Mouse (Mus musculus): ENCODE results near the gene Prorsd1. TPM values are rescaled to one million over a fixed set of nuclear protein-coding genes. Genes with fewer than 3 reads are reported as not detected.
"Not testable (repeated sequence)": the region's sequence is repeated elsewhere in the genome, so short reads cannot be mapped to it uniquely, and the experiment has no call there.

The Prorsd1 gene
- 10 to 100 TPM; 18.8 to 20.3 TPM for total RNA-seq (2021)
- long read RNA-seq, experiment 1, transcript Prorsd1-202 (3 exons, 2,126 nt): minor isoform, 7 of 46 reads
- long read RNA-seq, experiment 1, transcript Prorsd1-201 (2 exons, 918 nt): major isoform, 35 of 46 reads
- long read RNA-seq, experiment 1, partial matches to known transcripts: 0 of 46 reads
- long read RNA-seq, experiment 1, other reads (novel, unspliced or antisense): 4 of 46 reads
- long read RNA-seq, experiment 2, transcript Prorsd1-201 (2 exons, 918 nt): major isoform, 43 of 49 reads
- long read RNA-seq, experiment 2, transcript Prorsd1-202 (3 exons, 2,126 nt): minor isoform, 5 of 49 reads
- long read RNA-seq, experiment 2, partial matches to known transcripts: 0 of 49 reads
- long read RNA-seq, experiment 2, other reads (novel, unspliced or antisense): 1 of 49 reads

DNA sequence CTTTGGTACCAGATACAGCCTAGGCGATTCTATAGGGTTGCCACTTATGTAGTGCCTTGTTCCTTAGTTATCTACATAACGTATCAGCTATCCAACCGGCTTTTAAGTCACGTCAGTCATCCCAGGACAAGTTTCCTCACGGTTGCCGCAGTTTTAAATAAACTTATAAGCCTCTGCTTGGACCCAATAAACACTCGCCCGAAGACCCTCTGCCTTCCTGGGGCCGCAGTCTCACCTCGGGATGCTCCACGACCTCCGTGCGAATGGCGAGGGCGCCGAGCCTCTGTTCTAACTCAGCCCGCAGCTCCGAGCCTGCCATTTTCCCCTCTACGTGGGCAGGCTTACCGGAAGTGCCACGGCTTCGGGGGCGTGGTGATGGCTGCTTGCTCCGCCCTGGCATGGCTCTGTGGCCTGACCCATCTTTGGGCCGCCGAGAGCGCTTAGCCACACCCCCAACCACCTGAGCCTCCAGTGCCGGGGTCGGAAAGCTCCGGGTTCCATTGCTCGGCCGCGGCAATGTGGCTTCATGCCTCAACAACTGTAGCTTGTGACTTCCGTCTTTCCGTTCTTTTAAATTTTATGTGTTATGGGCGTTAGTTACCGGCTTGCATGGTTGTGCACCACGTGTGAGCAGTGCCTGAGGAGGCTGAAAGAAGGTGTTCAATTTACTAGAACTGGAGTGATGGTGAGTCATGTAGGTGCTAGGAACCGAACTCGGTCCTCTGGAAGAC, at the start of gene Prorsd1:
Gene Prorsd1, minus strand, starts transcription at position 352 of the 731 bp plus-strand sequence.
- intact Hi-C loops (cut with DNase I): loop anchor here (5.0 to 10.0 kb wide), 2 partner anchors 143 to 270 kb away; partner anchors contain the start of genes Ccdc88a and Cfap36
- peak; percentile 82 to 87 for DNase-seq

DNA sequence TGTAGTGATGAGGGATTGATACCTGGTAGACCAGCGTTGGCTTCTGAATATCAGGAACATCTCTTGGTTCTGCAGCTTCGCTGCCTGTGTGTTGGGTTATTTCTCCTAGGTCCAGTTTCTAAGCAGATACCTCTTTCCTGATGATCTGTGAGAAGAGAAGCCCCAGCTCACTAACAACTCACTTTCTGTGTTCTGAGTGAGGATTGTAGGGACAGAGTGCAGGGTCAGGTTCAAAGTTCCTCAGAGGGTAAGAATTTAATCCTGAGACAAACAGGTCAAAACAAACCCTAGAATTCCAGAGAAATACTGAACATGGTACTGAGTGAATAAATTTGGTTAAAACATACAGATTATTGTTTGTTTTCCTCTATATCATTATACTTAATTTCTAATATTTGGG, 48.6 kb upstream of the Prorsd1 start:
- no peak for DNase-seq
- intact Hi-C loops (cut with DNase I): no loop called here

DNA sequence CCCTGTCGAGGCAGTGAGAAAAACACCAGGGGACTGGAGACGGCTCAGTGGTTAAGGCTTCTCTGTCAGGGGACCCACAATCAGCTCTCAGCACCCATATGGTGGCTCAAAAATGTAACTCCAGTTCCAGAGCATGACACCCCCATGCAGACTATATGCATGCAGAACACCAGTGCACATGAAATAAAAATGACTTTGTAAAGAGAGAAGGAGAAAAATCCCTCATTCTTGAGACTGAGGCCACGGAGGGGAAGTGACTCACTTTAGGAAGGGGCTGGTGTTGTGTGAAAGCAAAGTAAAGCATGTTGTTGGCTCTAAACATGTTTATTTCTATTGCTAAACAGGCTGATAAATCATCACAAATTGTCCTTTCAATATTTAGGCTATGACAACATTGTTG, 46.2 kb upstream of the Prorsd1 start:
- intact Hi-C loops (cut with DNase I): no loop called here
- DNase-seq: no peak

DNA sequence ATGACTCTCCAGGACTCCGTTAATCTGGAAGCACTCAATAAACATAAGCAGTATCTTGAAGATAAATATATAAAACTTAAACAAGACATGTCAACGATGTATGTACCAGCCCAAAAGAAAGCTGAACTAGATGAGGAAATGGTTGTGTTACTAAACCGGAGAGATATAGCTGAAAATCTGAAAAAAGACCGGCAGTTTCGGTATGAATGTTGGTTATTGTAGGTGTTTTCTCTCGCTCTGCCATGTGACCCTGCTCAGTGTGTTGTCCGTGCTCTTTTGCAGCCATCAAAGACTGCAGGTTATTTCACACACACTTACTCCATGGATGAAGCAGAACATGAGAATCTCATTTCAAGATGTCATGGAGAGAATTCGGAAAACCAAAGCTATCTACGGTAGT, 45.6 kb upstream of the Prorsd1 start:
- DNase-seq: no peak
- intact Hi-C loops (cut with DNase I): no loop called here

DNA sequence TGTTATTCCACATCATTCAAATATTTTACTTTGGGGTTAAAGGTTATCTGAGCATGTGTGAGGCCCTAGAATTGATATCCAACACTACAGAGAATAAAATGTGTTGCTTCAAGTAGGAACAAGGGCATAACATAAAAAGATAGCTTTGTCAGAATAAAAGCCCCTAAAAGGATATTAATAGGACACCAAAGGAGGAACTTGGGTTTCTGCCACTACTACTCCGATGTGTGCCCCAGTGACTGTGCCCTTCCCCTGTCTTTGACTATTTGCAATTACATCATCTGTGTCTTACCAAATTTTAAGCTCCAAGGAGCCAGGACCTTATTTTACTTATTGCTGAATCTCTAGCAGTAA, 34.6 kb upstream of the Prorsd1 start:
- intact Hi-C loops (cut with DNase I): loop anchor here (5.0 kb wide), 1 partner anchor 177 kb away; the partner anchor contains the start of gene Ccdc88a
- DNase-seq: no peak

GRCm38 (mm10) chr11:29548504-29549424, 33.9 kb upstream of the Prorsd1 start:
- no peak for DNase-seq
- intact Hi-C loops (cut with DNase I): loop anchor here (5.0 kb wide), 1 partner anchor 176 kb away; the partner anchor contains the start of gene Ccdc88a

DNA sequence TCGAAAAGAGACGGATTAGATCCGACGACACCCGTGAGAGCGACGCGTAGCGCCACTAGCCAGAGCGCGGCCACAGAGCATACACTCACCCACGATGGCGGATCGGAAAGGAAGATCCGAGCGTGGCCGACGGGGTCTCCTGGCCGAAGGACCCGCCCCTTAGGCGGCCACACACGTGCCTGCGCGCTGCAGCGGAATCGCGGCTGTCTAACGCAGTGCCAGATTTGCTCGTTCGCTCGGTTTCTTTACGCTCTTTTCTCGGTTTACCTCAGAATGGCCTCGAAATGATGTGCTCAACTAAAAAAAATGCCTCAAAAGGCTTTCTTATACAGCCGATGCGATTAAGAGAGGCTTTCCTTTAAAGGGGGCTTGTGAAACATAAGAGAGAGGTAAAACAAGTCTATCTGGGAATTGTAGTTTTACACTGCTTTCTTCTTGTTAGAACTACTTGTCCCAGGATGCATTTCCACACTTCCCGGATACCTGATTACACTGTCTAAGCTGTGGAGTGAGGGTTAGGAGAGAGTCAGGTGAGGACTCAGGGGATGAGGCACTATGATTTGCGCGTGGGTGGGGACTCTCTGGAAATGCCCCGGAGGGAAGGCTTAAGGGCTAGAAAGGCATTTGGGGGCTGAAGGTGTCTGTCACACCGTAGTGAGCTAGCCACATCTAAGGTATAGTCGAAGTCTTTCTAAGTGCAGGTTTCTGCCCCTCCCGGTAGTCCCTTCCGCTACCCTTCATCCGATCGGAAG, 33.1 kb upstream of the Prorsd1 start, which contains the start of the genes Clhc1 and Rps27a:
Gene Clhc1, plus strand, starts transcription at position 199 of the 752 bp plus-strand sequence.
Gene Rps27a, minus strand, starts transcription at position 358 of the 752 bp plus-strand sequence.
- intact Hi-C loops (cut with DNase I): loop anchor here (5.0 kb wide), 1 partner anchor 176 kb away; the partner anchor contains the start of gene Ccdc88a
- peak; percentile 91 to 94 for DNase-seq

- intact Hi-C loops (cut with DNase I): loop anchor here (5.0 kb wide), 1 partner anchor 175 kb away; the partner anchor contains the start of gene Ccdc88a
- DNase-seq: no peak
These were observed 32.5 kb upstream of the Prorsd1 start for GRCm38 (mm10) chr11:29547249-29547751.

DNA sequence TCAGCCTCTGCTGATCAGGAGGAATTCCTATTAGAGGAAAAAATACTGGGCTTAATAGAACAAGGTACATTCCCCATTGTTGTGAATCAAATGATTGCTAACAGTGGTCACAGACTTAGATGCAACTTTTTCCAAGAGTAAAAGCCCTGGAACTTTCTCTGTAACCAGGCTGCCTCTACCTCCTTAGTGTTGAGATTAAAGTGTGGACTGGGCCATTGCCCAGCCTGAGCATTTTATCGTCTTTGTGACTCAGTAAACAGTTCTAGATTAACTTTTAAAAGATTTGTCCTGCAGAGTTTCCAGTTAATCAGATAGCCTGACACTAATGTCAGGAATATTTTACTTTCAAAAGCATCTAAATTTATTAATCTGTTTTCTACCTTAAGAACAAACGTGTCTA, 31.9 kb upstream of the Prorsd1 start:
- DNase-seq: no peak
- intact Hi-C loops (cut with DNase I): loop anchor here (5.0 kb wide), 1 partner anchor 174 kb away; the partner anchor contains the start of gene Ccdc88a

GRCm38 (mm10) chr11:29546297-29546696, 31.5 kb upstream of the Prorsd1 start:
- DNase-seq: not testable (repeated sequence)
- intact Hi-C loops (cut with DNase I): loop anchor here (5.0 kb wide), 1 partner anchor 174 kb away; the partner anchor contains the start of gene Ccdc88a

DNA sequence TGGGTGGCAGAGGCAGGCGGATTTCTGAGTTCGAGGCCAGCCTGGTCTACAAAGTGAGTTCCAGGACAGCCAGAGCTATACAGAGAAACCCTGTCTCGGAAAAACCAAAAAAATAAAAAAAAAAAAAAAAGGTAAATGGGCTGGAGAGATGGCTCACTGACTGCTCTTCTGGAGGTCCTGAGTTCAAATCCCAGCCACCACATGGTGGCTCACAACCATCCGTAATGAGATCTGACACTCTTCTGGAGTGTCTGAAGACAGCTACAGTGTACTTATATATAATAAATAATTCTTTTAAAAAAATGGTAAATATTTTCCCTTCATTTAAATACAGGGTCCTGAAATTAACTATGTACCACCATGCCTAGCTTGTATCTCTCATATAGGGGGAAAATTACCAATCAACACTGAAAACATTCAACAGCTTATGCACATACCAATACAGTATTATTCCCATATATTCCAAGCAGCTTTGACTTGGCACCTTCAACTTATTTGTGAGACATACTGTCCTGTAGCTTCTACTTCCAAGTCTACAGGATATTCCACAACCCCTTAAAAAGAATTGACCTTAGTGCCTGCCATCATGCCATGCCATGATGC, 30.4 kb upstream of the Prorsd1 start:
- not testable (repeated sequence) for DNase-seq
- intact Hi-C loops (cut with DNase I): loop anchor here (5.0 kb wide), 1 partner anchor 173 kb away; the partner anchor contains the start of gene Ccdc88a

- intact Hi-C loops (cut with DNase I): no loop called here
- DNase-seq: no peak
These were observed 29.6 kb upstream of the Prorsd1 start for GRCm38 (mm10) chr11:29544225-29544945.

- intact Hi-C loops (cut with DNase I): no loop called here
- no peak for DNase-seq
These were observed 23.4 kb upstream of the Prorsd1 start for GRCm38 (mm10) chr11:29538201-29538600.

- DNase-seq: peak; percentile 67 to 76
- intact Hi-C loops (cut with DNase I): no loop called here
These were observed 11.4 kb upstream of the Prorsd1 start, which contains the start of gene Mtif2 for GRCm38 (mm10) chr11:29525988-29526794. Gene Mtif2 (plus strand): TSS chr11:29526408.

DNA sequence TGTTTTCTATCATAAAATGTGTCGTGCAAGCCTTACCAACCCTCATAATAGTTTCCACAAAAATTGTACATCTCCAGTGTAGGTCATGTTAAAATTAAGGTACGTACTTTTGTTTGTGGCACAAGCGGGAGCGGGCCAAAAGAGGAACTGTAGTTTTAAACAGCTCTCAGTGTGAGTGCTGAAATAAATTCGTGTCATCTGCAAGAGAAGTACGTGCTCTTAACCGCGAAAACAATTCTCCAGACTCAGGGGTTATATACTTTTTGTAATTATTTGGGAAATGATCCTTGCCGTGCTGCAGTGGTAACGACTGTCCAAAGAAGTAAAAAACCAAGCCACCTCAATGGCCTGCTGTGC, 530 bp downstream of the Prorsd1 start:
- no peak for DNase-seq
- intact Hi-C loops (cut with DNase I): loop anchor here (10.0 kb wide), 1 partner anchor 270 kb away; the partner anchor contains the start of gene Cfap36

GRCm38 (mm10) chr11:29512818-29513535, 1.9 kb downstream of the Prorsd1 start:
- no peak for DNase-seq
- intact Hi-C loops (cut with DNase I): loop anchor here (10.0 kb wide), 1 partner anchor 268 kb away; the partner anchor contains the start of gene Cfap36

Measured in gastrocnemius, postnatal 36 days (tissue).